Mouse (Mus musculus): ENCODE data around the gene Heatr9.

DNA sequence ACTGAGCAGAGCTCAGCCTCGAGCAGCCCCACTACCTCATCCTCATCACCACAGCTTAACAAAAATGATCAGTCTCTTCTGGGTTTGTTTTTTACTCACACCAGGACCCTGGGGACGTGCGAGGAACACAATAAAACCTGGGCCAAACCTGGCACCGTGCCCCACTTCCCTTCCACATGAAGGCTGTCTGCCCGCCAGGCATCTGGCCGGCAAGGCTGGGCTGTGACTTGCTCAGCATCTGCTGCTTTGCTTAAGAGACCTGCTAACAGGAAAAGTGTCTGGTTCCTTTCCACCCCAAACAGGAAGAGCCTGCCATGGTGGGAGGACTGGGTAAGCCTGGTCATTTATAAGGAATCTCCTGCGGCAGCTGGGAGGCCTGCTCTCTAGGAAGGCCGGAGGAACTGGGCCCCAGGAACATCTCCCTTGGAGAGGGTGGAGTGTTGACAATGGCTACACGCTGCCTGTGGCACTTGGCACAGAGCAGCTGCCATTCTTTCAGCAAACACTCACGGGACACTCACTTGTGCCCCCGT, 54.8 kb downstream of the Heatr9 start:
- TF ChIP-seq CTCF (IDR thresholded peaks at IDR 0.05 in 2 of 3, conservative IDR thresholded peaks at IDR 0.05 in 1 of 3; ENCODE audit: control insufficient read depth in 1 of 3, insufficient read depth in 1 of 3, low read depth in 2 of 3, low read length in 3 of 3, poor library complexity in 1 of 3, severe bottlenecking in 1 of 3) (no peak), RAD21 (IDR thresholded peaks at IDR 0.05; ENCODE audit: low read depth, low read length) (no peak), USF2 (IDR thresholded peaks at IDR 0.05; ENCODE audit: borderline replicate concordance in 1 of 2, insufficient read depth in 1 of 2, low read depth in 1 of 2, low read length in 2 of 2) (no peak), ZNF384 (IDR thresholded peaks at IDR 0.05; ENCODE audit: low read depth, low read length) (no peak), POLR2A (IDR thresholded peaks at IDR 0.05; ENCODE audit: control insufficient read depth in 1 of 2, insufficient read depth in 1 of 2, low read depth in 1 of 2, low read length in 2 of 2, poor library complexity in 1 of 2) (no peak), HCFC1 (IDR thresholded peaks at IDR 0.05; ENCODE audit: low read depth, low read length) (no peak), USF1 (IDR thresholded peaks at IDR 0.05; ENCODE audit: low read depth, low read length) (no peak), GATA1 (IDR thresholded peaks at IDR 0.05; ENCODE audit: low read depth, low read length) (no peak), ZMIZ1 (IDR thresholded peaks at IDR 0.05; ENCODE audit: low read depth, low read length) (no peak), POLR2AphosphoS2 (IDR thresholded peaks at IDR 0.05; ENCODE audit: low read length) (no peak), MEF2A (IDR thresholded peaks at IDR 0.05; ENCODE audit: extremely low read depth, insufficient replicate concordance, low read depth, low read length, poor library complexity, severe bottlenecking) (no peak), SIN3A (IDR thresholded peaks at IDR 0.05; ENCODE audit: low read length) (no peak), EP300 (IDR thresholded peaks at IDR 0.05; ENCODE audit: low read depth in 1 of 2, low read length in 2 of 2) (no peak), ZC3H11A (IDR thresholded peaks at IDR 0.05; ENCODE audit: low read depth, low read length) (no peak)

Data from MEL (cell line).